Mouse (Mus musculus) bone marrow macrophage, adult 2 months (primary cell): Measurements from ENCODE around the gene Dusp16.
A peak's percentile ranks its signal among the peaks of the same experiment; 100 is the strongest.

Experiments
- CTCF ChIP-seq: IDR thresholded peaks from 2 replicates; pipeline ENCODE4 v1.5.1; 2012; ENCODE audit warnings: low read depth, mild to moderate bottlenecking, low read length, moderate library complexity
- POLR2A ChIP-seq: IDR thresholded peaks from 2 replicates; pipeline ENCODE4 v1.6.1; 2012; ENCODE audit warnings: mild to moderate bottlenecking, low read depth, low read length, borderline replicate concordance

DNA sequence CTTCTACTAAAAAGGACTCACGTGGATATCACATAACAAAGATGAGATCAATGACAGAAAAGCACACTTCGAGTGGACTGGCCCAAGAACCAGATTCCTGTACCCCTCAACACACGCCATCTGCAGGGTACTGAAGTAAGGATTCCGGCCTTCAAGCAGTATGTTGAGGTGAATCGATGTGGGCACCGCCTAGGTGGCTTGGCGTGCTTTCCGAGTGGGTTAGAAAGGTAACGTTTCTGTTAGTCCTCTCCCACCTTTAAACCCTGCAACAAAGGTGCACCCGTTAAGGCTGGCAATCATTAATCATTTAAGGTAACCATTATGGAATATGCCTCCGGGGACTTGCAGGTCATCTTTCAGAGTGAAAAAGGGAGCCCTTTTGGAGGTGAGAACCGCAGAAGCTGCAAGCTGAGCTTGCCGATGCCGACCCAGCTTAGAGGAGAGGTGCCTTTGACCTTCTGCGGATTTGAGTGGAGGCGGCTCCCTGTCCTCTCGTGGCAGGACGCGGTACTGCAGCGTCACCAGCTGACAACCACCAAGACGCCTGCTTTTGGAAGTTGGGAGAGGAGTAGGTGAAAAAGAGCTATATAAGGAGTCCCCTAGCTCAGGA is 1.6 kb upstream of the Dusp16 start:
- TF ChIP-seq CTCF (peak; percentile 59), POLR2A (no peak)
